Mouse (Mus musculus) hindbrain, embryonic 10.5 days (tissue): ENCODE results near the gene Rnd3. TPM values are rescaled to one million over a fixed set of nuclear protein-coding genes. Genes with fewer than 3 reads are reported as not detected.

Experiments
- DNase-seq: peaks from one replicate; pipeline ENCODE4 v3.0.0-alpha.2; 2017; ENCODE audit warnings: low spot score
- H3K27ac ChIP-seq: fragments of 300-500 bp; sonication (generic); 2 replicates; pipeline ENCODE4 v1.5.1; 2016; ENCODE audit warnings: mild to moderate bottlenecking, moderate library complexity
- H3K27me3 ChIP-seq: fragments of 300-500 bp; sonication (generic); 2 replicates; pipeline ENCODE4 v1.6.1; 2016; ENCODE audit warnings: mild to moderate bottlenecking; ENCODE audit not compliant: poor library complexity, insufficient read depth, severe bottlenecking
- H3K36me3 ChIP-seq: fragments of 300-500 bp; sonication (generic); 2 replicates; pipeline ENCODE4 v1.6.1; 2016; ENCODE audit warnings: mild to moderate bottlenecking, moderate library complexity
- H3K4me1 ChIP-seq: fragments of 300-500 bp; sonication (generic); replicated peaks from 2 replicates; pipeline ENCODE4 v1.6.1; 2016; ENCODE audit warnings: mild to moderate bottlenecking
- H3K4me3 ChIP-seq: fragments of 300-500 bp; sonication (generic); 2 replicates; pipeline ENCODE4 v1.5.1; 2016; ENCODE audit warnings: mild to moderate bottlenecking, moderate library complexity
- H3K9me3 ChIP-seq: fragments of 300-500 bp; sonication (generic); 2 replicates; pipeline ENCODE4 v1.6.1; 2016; ENCODE audit warnings: mild to moderate bottlenecking, moderate library complexity
- WGBS: fragments of 180-500 bp; shearing (Covaris S2); methylation state at CpG from one replicate; pipeline ENCODE4 v1.1.7; 2016; 5-methylcytosine and 5-hydroxymethylcytosine counted together
- polyA plus RNA-seq: library from polyadenylated mRNA; unstranded; fragments of >200 nt; fragmentation: Nextera tagmentation; extraction: Ambion mirVana; gene quantifications from 2 replicates; pipeline ENCODE4 v1.2.1, GENCODE M21; 2016

The Rnd3 gene
- polyA plus RNA-seq, 1 experiment from 2014 or later = 217 TPM

GRCm38 (mm10) chr2:51101187-51101586 lies 47.7 kb downstream of the Rnd3 start:
- peaks cover 9% of the 10 kb centered on the region for H3K4me1 ChIP-seq
- no peak overlapping the region for H3K4me3 ChIP-seq
- no peak for DNase-seq
- no peaks in the 10 kb centered on the region for H3K36me3 ChIP-seq
- no peaks in the 10 kb centered on the region for H3K9me3 ChIP-seq
- H3K27ac ChIP-seq = no peak overlapping the region
- no peaks in the 10 kb centered on the region for H3K27me3 ChIP-seq
- WGBS = 77% methylated on average over 4 of the region's 4 CpGs

- Histone ChIP-seq H3K4me3 (no peak overlapping the region), H3K9me3 (no peaks in the 10 kb centered on the region), H3K4me1 (peaks cover 13% of the 10 kb centered on the region), H3K27ac (peak overlapping the region; percentile 56; the same call in 1 of the 2 replicates), H3K27me3 (no peaks in the 10 kb centered on the region), H3K36me3 (no peaks in the 10 kb centered on the region)
- 69% methylated on average over 9 of the region's 9 CpGs for WGBS
- DNase-seq = no peak
Observed at GRCm38 (mm10) chr2:51099987-51100386, 48.9 kb downstream of the Rnd3 start.

- Histone ChIP-seq H3K4me3 (no peak overlapping the region), H3K27ac (no peak overlapping the region), H3K4me1 (peaks cover 13% of the 10 kb centered on the region), H3K9me3 (no peaks in the 10 kb centered on the region), H3K27me3 (no peaks in the 10 kb centered on the region), H3K36me3 (no peaks in the 10 kb centered on the region)
- DNase-seq = no peak
- WGBS = 91% methylated on average over 1 of the region's 1 CpGs
Observed at GRCm38 (mm10) chr2:51099240-51099639, 49.7 kb downstream of the Rnd3 start.

GRCm38 (mm10) chr2:51090688-51091087 lies 58.2 kb downstream of the Rnd3 start:
- no peaks in the 10 kb centered on the region for H3K36me3 ChIP-seq
- H3K4me3 ChIP-seq = no peak overlapping the region
- peak overlapping the region; percentile 90 for H3K27ac ChIP-seq
- WGBS = 64% methylated on average over 7 of the region's 7 CpGs
- H3K9me3 ChIP-seq = no peaks in the 10 kb centered on the region
- no peaks in the 10 kb centered on the region for H3K27me3 ChIP-seq
- H3K4me1 ChIP-seq = peaks cover 61% of the 10 kb centered on the region
- DNase-seq = no peak

GRCm38 (mm10) chr2:51090049-51090448 lies 58.9 kb downstream of the Rnd3 start:
- no peaks in the 10 kb centered on the region for H3K27me3 ChIP-seq

GRCm38 (mm10) chr2:51088843-51089573 lies 59.9 kb downstream of the Rnd3 start:
- peaks cover 69% of the 10 kb centered on the region for H3K4me1 ChIP-seq

More at GRCm38 (mm10) chr2:51090049-51090448, 58.9 kb downstream of the Rnd3 start:
- Histone ChIP-seq H3K36me3 (no peaks in the 10 kb centered on the region), H3K27ac (peak overlapping the region; percentile 90), H3K9me3 (no peaks in the 10 kb centered on the region), H3K4me1 (peaks cover 62% of the 10 kb centered on the region), H3K4me3 (no peak overlapping the region)
- no peak for DNase-seq
- WGBS = 32% methylated on average over 8 of the region's 8 CpGs

GRCm38 (mm10) chr2:51088123-51088453 lies 60.8 kb downstream of the Rnd3 start:
- Histone ChIP-seq H3K9me3 (no peaks in the 10 kb centered on the region), H3K4me1 (peaks cover 72% of the 10 kb centered on the region), H3K36me3 (no peaks in the 10 kb centered on the region), H3K4me3 (peak overlapping the region; percentile 31), H3K27me3 (no peaks in the 10 kb centered on the region), H3K27ac (peak overlapping the region; percentile 90)
- no peak for DNase-seq
- WGBS = 42% methylated on average over 3 of the region's 3 CpGs

More at GRCm38 (mm10) chr2:51088843-51089573, 59.9 kb downstream of the Rnd3 start:
- Histone ChIP-seq H3K4me3 (no peak overlapping the region), H3K27me3 (no peaks in the 10 kb centered on the region), H3K27ac (peak overlapping the region; percentile 90), H3K9me3 (no peaks in the 10 kb centered on the region), H3K36me3 (no peaks in the 10 kb centered on the region)
- WGBS = 83% methylated on average over 11 of the region's 11 CpGs
- DNase-seq = no peak

GRCm38 (mm10) chr2:51087307-51088122 lies 61.4 kb downstream of the Rnd3 start:
- H3K4me1 ChIP-seq = peaks cover 78% of the 10 kb centered on the region
- no peaks in the 10 kb centered on the region for H3K27me3 ChIP-seq
- H3K36me3 ChIP-seq = no peaks in the 10 kb centered on the region
- H3K27ac ChIP-seq = peak overlapping the region; percentile 90
- DNase-seq = peak; percentile 66
- 24% methylated on average over 12 of the region's 12 CpGs for WGBS
- H3K9me3 ChIP-seq = no peaks in the 10 kb centered on the region
- H3K4me3 ChIP-seq = peak overlapping the region; percentile 31

GRCm38 (mm10) chr2:51085155-51085554 lies 63.8 kb downstream of the Rnd3 start:
- no peak for DNase-seq
- WGBS = 57% methylated on average over 11 of the region's 11 CpGs
- H3K27me3 ChIP-seq = no peaks in the 10 kb centered on the region
- peaks cover 81% of the 10 kb centered on the region for H3K4me1 ChIP-seq
- H3K36me3 ChIP-seq = no peaks in the 10 kb centered on the region
- H3K9me3 ChIP-seq = no peaks in the 10 kb centered on the region
- H3K27ac ChIP-seq = peak overlapping the region; percentile 79
- no peak overlapping the region for H3K4me3 ChIP-seq

- DNase-seq = peak; percentile 52
- 53% methylated on average over 13 of the region's 13 CpGs for WGBS
- Histone ChIP-seq H3K27ac (peak overlapping the region; percentile 79), H3K4me3 (no peak overlapping the region), H3K9me3 (no peaks in the 10 kb centered on the region), H3K36me3 (no peaks in the 10 kb centered on the region), H3K27me3 (no peaks in the 10 kb centered on the region), H3K4me1 (peaks cover 58% of the 10 kb centered on the region)
Observed at GRCm38 (mm10) chr2:51082714-51083351, 66.1 kb downstream of the Rnd3 start.
